Mouse (Mus musculus) mouse embryonic stem cell (cell line): ENCODE results near the gene Gm13178.

Source experiments
- in situ Hi-C, 2 experiments: fragments of 300-500 bp; cut with MboI; formaldehyde crosslinking; loops; 1 replicate in 1 of 2; 3 replicates in 1 of 2; pipeline ENCODE4 v1.14.3; 2019 to 2020; ENCODE audit warnings: low sequenced_read_pairs in 2 of 2, low pct_unique_long_range_greater_than_20kb in 1 of 2, mixed read lengths in 1 of 2; ENCODE audit not compliant: unreplicated experiment in 1 of 2

Gm13178 gene

DNA sequence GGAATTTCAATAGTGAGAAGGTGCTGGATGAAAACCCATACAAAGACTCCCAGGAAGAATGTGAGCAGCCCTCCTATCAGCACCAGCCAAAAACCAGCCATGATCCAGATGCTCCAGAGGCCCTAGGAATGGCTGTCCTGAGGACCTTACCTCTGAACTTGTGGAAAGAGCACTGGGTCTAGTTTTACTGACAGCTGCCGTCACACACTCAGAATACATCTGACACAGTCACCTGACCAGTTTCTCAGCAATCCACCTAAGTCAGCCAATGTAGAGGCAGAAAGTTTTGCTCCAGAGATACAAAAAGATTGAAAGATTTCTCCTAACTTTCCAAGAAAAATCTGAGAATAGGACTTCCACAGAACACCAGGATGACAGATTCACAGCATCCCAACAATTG is at the start of gene Gm13178:
Gene Gm13178 (minus strand): TSS at position 101 of the 400 bp plus-strand sequence.
- in situ Hi-C loops, result no loop called here

DNA sequence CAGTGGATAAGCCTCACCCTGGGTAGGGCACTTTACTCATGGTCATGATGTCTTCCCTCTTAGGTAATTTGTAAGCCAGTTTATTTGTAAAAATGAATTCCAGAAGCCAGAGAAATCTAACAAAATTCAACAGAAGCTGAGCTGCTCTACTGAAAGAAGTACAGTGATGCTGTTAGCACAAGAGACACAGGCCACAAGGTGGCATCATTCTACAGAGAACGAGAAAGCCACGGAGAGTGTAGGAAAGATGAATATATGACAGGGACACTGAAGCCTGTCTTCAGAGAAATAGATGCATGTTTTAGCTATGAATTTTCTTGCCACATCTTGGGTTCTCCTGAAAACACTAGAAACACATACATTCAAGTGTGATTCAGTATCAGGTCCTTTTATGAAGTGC is 44.5 kb upstream of the Gm13178 start:
- in situ Hi-C loops, result loop anchor here in 1 of 2 experiments (10.0 kb wide), 1 partner anchor 99 kb away; no protein-coding TSS in a partner anchor

- in situ Hi-C loops, result no loop called here
Observed at GRCm38 (mm10) chr4:144749139-144749538, 27.9 kb upstream of the Gm13178 start.

GRCm38 (mm10) chr4:144719691-144720090 is 1.5 kb downstream of the Gm13178 start:
- in situ Hi-C loops, result no loop called here

DNA sequence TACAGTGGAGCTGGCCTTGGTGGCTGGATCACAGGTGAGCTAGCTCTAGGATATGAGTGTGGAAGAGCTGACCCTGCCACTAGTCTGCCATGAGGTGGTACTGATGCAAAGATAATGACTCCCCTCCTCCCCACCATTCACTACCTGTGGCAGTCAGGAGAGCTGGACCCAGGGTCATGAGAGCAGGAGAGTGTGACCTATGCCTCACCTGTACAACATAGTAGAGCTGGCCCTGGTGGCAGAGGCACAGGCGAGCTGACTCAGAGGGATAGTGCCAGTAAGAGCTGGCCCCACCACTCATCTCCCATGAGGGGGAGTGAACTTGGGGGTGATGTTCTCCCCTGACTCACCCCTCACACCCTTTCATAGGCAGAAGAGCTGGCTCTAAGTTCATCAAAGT is 2.9 kb downstream of the Gm13178 start:
- in situ Hi-C loops, result no loop called here

DNA sequence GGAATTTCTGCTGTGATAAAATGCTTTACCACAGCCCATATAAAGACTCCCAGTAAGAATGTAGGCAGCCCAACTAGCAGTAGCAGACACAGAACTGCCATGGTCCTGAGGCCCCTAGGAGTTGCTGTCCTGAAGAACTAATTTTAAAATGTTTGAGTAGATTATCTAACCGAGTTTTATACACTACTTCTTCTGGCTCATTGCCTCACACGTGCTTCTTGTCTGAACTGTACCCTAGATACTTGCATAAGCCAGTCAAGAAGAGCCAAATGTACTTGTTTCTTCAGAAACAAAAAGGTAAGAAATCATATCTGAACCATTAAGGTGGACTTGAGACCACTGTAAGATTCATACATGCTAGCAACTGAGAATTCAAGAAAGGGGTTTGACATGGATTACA is 34.9 kb downstream of the Gm13178 start, which contains the start of gene Gm436:
Gene Gm436 (minus strand): TSS at position 101 of the 400 bp plus-strand sequence.
- in situ Hi-C loops, result no loop called here
